1 mouse cellular context compared by ENCODE assay signal in genomic region chr13:67791921-67792455, GRCm38 (mm10).
TF ChIP-seq lines count a peak whose summit lies in the region.

No protein-coding gene starts in this region.

TF ChIP-seq in CH12.LX, 34 proteins besides CTCF, POLR2A, EP300 and RAD21 (continued from another document):
- TF ChIP-seq USF1 (IDR thresholded peaks at IDR 0.05; ENCODE audit: low read depth, low read length) (peak; percentile 36), POLR2AphosphoS2 (IDR thresholded peaks at IDR 0.05; ENCODE audit: low read depth, low read length) (no peak), MAX (IDR thresholded peaks at IDR 0.05; ENCODE audit: low read length) (peak; percentile 48; the same call in 1 of the 2 replicates), NELFE (IDR thresholded peaks at IDR 0.05; ENCODE audit: low read depth, low read length) (no peak), USF2 (conservative IDR thresholded peaks at IDR 0.05; ENCODE audit: low read depth, low read length) (peak; percentile 70), BHLHE40 (IDR thresholded peaks at IDR 0.05; ENCODE audit: low read depth, low read length) (no peak)
TF ChIP-seq in CH12.LX: peak in this region for 3.
